ENCODE assay signal across 9 mouse cellular contexts in the genomic region with DNA sequence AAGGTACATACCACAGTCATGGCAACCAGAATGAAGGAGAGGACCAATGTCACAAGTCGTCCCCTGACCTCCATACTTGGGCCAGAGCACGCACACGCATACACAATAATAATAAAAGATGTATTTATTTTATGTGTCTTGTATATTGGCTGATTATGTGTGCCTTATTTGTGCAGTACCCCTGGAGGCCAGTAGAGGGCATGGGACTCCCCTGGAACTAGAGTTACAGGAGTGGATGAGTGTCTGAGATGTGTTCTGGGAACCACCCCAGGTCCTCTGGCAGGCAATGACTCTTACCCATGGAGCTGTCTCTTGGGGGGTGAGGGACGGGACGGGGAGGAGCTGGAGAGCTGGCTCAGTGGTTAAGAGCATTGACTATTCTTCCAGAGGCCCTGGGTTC. TPM values are rescaled to one million over a fixed set of nuclear protein-coding genes. Genes with fewer than 3 reads are reported as not detected.
DNase-seq lines count a peak whose midpoint lies in the region; ATAC-seq and TF ChIP-seq lines count a peak whose summit lies in the region.
"Had no signal": no experiment of that assay in that cellular context is flagged by ENCODE, and none has a peak within 500 bp of the region (broad histone marks: within the 10 kb centered on the region; RNA-seq: fewer than 3 reads in every experiment).

No protein-coding gene starts in this region.

- no peak for TF ChIP-seq POLR2A in kidney, adult 2 months (IDR thresholded peaks at IDR 0.05; ENCODE audit: low read depth, low read length)

- no peak for ATAC-seq in kidney, embryonic 15.5 days (replicated peaks; ENCODE audit: low FRiP score)
- peak; percentile 50; the same call in 1 of the 2 replicates for ATAC-seq in erythroid progenitor cell, adult 5-6 weeks (replicated peaks; ENCODE audit: low FRiP score, poor library complexity, severe bottlenecking)

- no peaks in the 10 kb centered on the region for H3K4me1 ChIP-seq in kidney, adult 2 months (ENCODE audit: control insufficient read depth, insufficient read depth, low read length)
- H3K4me1 ChIP-seq in kidney, embryonic 15.5 days = peaks cover 21% of the 10 kb centered on the region

- H3K27ac ChIP-seq in kidney, adult 2 months (ENCODE audit: insufficient read depth, low read depth, low read length) = no peak overlapping the region
- no peak overlapping the region for H3K27ac ChIP-seq in kidney, embryonic 15.5 days

- no peaks in the 10 kb centered on the region for H3K9me3 ChIP-seq in kidney, embryonic 15.5 days (replicated peaks)

- no peak overlapping the region for H3K4me3 ChIP-seq in kidney, adult 2 months (ENCODE audit: insufficient read depth, low read depth, low read length)
- no peak overlapping the region for H3K4me3 ChIP-seq in kidney, embryonic 15.5 days (replicated peaks)

- no peaks in the 10 kb centered on the region for H3K36me3 ChIP-seq in kidney, adult 2 months (ENCODE audit: control insufficient read depth, insufficient read depth, low read length)
- H3K36me3 ChIP-seq in kidney, embryonic 15.5 days = no peaks in the 10 kb centered on the region

- TF ChIP-seq CTCF in kidney, adult 2 months (conservative IDR thresholded peaks at IDR 0.05; ENCODE audit: insufficient read depth, insufficient read length, low read depth, low read length) = peak; percentile 39

- DNase-seq in kidney, adult 2 months = no peak
- DNase-seq in 416B (ENCODE audit: low read depth) (peak; percentile 46), ES-CJ7 (ENCODE audit: low read depth, low spot score) (peak; percentile 76)
- DNase-seq in ovary, postnatal 36 days (ENCODE audit: low spot score) = no peak
- DNase-seq in heart, postnatal 4 days = no peak
- DNase-seq in urinary bladder, adult 2 months (ENCODE audit: low spot score) = no peak
- DNase-seq: gastrocnemius, postnatal 36 days had no signal

- 73% methylated on average over 5 of the region's 5 CpGs for WGBS in kidney, adult 2 months
- 64% methylated on average over 5 of the region's 5 CpGs for whole genome bisulfite sequencing in kidney, embryonic 15.5 days

- no peaks in the 10 kb centered on the region for H3K27me3 ChIP-seq in kidney, adult 2 months (replicated peaks; ENCODE audit: control insufficient read depth, insufficient read depth, low read length)
- H3K27me3 ChIP-seq in kidney, embryonic 15.5 days = peaks cover 71% of the 10 kb centered on the region

- H3K9ac ChIP-seq in kidney, embryonic 15.5 days = no peak overlapping the region

- no peak overlapping the region for H3K4me2 ChIP-seq in kidney, embryonic 15.5 days

RNA-seq across cellular contexts. Expression of gene Grid2ip, which starts 2.9 kb away (rescaled TPM):
- polyA plus RNA-seq in kidney, adult 2 months (2012; rRNA removed) = 0.13 TPM in 1 of 2 replicates, not detected in the other
- polyA plus RNA-seq in kidney, embryonic 15.5 days (2015; fragmentation: Nextera tagmentation; extraction: Ambion mirVana) = 0.14 TPM in 1 of 2 replicates, not detected in the other
- not detected in 2 replicates for total RNA-seq in erythroid progenitor cell, adult 5-6 weeks (2015; ENCODE audit: low replicate concordance)
- not detected in 2 replicates for total RNA-seq in erythroid progenitor cell, adult 5-6 weeks (2017; ENCODE audit: low replicate concordance)
- under 1 TPM in 1 of 2 experiments, not detected in 1; 0.07 TPM for total RNA-seq in heart, postnatal 4 days (2021)
- polyA plus RNA-seq in urinary bladder, adult 2 months (2012; rRNA removed) = 0.44 and 0.46 TPM in 2 replicates
- total RNA-seq: gastrocnemius, postnatal 36 days had no signal

RNA-seq across cellular contexts. Expression of gene Zdhhc4, which starts 30.9 kb away (rescaled TPM):
- 80.6 and 85.0 TPM in 2 replicates for polyA plus RNA-seq in kidney, adult 2 months (2012; rRNA removed)
- polyA plus RNA-seq in kidney, embryonic 15.5 days (2015; fragmentation: Nextera tagmentation; extraction: Ambion mirVana) = 74.3 and 76.4 TPM in 2 replicates
- total RNA-seq in erythroid progenitor cell, adult 5-6 weeks (2015; ENCODE audit: low replicate concordance) = 16.6 and 43.6 TPM in 2 replicates
- total RNA-seq in erythroid progenitor cell, adult 5-6 weeks (2017; ENCODE audit: low replicate concordance) = 11.6 and 29.8 TPM in 2 replicates
- total RNA-seq in heart, postnatal 4 days (2021) = 10 to 100 TPM; 35.6 to 37.3 TPM
- 55.0 and 65.8 TPM in 2 replicates for polyA plus RNA-seq in urinary bladder, adult 2 months (2012; rRNA removed)

RNA-seq across cellular contexts. Expression of gene Kdelr2, which starts 43.6 kb away (rescaled TPM):
- polyA plus RNA-seq in kidney, adult 2 months (2012; rRNA removed) = 91.8 and 99.4 TPM in 2 replicates
- polyA plus RNA-seq in kidney, embryonic 15.5 days (2015; fragmentation: Nextera tagmentation; extraction: Ambion mirVana) = 344 and 350 TPM in 2 replicates
- 42.5 and 44.0 TPM in 2 replicates for total RNA-seq in erythroid progenitor cell, adult 5-6 weeks (2015; ENCODE audit: low replicate concordance)
- 31.8 and 44.3 TPM in 2 replicates for total RNA-seq in erythroid progenitor cell, adult 5-6 weeks (2017; ENCODE audit: low replicate concordance)
- 100 to 1,000 TPM; 118 to 122 TPM for total RNA-seq in heart, postnatal 4 days (2021)
- 104 and 105 TPM in 2 replicates for polyA plus RNA-seq in urinary bladder, adult 2 months (2012; rRNA removed)

RNA-seq across cellular contexts. Expression of gene E130309D02Rik, which starts 44.8 kb away (rescaled TPM):
- polyA plus RNA-seq in kidney, adult 2 months (2012; rRNA removed) = 17.9 and 18.1 TPM in 2 replicates
- 39.9 and 43.6 TPM in 2 replicates for polyA plus RNA-seq in kidney, embryonic 15.5 days (2015; fragmentation: Nextera tagmentation; extraction: Ambion mirVana)
- 14.7 and 20.9 TPM in 2 replicates for total RNA-seq in erythroid progenitor cell, adult 5-6 weeks (2015; ENCODE audit: low replicate concordance)
- 7.8 and 8.2 TPM in 2 replicates for total RNA-seq in erythroid progenitor cell, adult 5-6 weeks (2017; ENCODE audit: low replicate concordance)
- total RNA-seq in heart, postnatal 4 days (2021) = 10 to 100 TPM; 21.8 to 22.6 TPM
- 8.4 and 10.6 TPM in 2 replicates for polyA plus RNA-seq in urinary bladder, adult 2 months (2012; rRNA removed)

Comparison
In these comparisons a context has a peak if more than half of its experiments do, and no peak if none do; other contexts are left out.
1. DNase-seq: peak in 416B (single experiment) and ES-CJ7 (single experiment); none in kidney, adult 2 months (single experiment), ovary, postnatal 36 days (single experiment), heart, postnatal 4 days (single experiment) and urinary bladder, adult 2 months (single experiment).